Mouse (Mus musculus): ENCODE measurements at regions not wholly inside any gene's neighbourhood (a gene's known extent, or its start where the extent isn't known, plus 50 kb on each side); places are given as distances from the start of the nearest gene placed in this dataset.
"Not testable (repeated sequence)": the region's sequence is repeated elsewhere in the genome, so short reads cannot be mapped to it uniquely, and the experiment has no call there.

GRCm38 (mm10) chr17:27290311-27290710 is 86.0 kb upstream of the Lemd2 start:
- no peak for DNase-seq (ENCODE audit: extremely low spot score in 1 of 2, low spot score in 1 of 2)

GRCm38 (mm10) chr17:27289804-27290203 is 85.5 kb upstream of the Lemd2 start:
- DNase-seq (ENCODE audit: extremely low spot score in 1 of 2, low spot score in 1 of 2): not testable (repeated sequence)

GRCm38 (mm10) chr17:27287986-27288385 is 83.7 kb upstream of the Lemd2 start:
- not testable (repeated sequence) for DNase-seq (ENCODE audit: extremely low spot score in 1 of 2, low spot score in 1 of 2)

GRCm38 (mm10) chr17:27281241-27281640 is 77.0 kb upstream of the Lemd2 start:
- DNase-seq (ENCODE audit: extremely low spot score in 1 of 2, low spot score in 1 of 2): no peak

GRCm38 (mm10) chr17:27279491-27280288 is 75.4 kb upstream of the Lemd2 start:
- DNase-seq (ENCODE audit: extremely low spot score in 1 of 2, low spot score in 1 of 2): not testable (repeated sequence)

- not testable (repeated sequence) for DNase-seq (ENCODE audit: extremely low spot score in 1 of 2, low spot score in 1 of 2)
Measured at GRCm38 (mm10) chr17:27277786-27278185, 73.5 kb upstream of the Lemd2 start.

GRCm38 (mm10) chr17:27271756-27272155 is 67.5 kb upstream of the Lemd2 start:
- DNase-seq (ENCODE audit: extremely low spot score in 1 of 2, low spot score in 1 of 2): not testable (repeated sequence)

GRCm38 (mm10) chr17:27270776-27271175 is 66.5 kb upstream of the Lemd2 start:
- not testable (repeated sequence) for DNase-seq (ENCODE audit: extremely low spot score in 1 of 2, low spot score in 1 of 2)

- not testable (repeated sequence) for DNase-seq (ENCODE audit: extremely low spot score in 1 of 2, low spot score in 1 of 2)
Measured at GRCm38 (mm10) chr17:27264607-27265006, 60.3 kb upstream of the Lemd2 start.

GRCm38 (mm10) chr17:27262607-27263006 is 58.3 kb upstream of the Lemd2 start:
- DNase-seq (ENCODE audit: extremely low spot score in 1 of 2, low spot score in 1 of 2): no peak

- no peak for DNase-seq (ENCODE audit: extremely low spot score in 1 of 2, low spot score in 1 of 2)
Measured at GRCm38 (mm10) chr17:27261981-27262380, 57.7 kb upstream of the Lemd2 start.

GRCm38 (mm10) chr17:27261251-27261650 is 57.0 kb upstream of the Lemd2 start:
- DNase-seq (ENCODE audit: extremely low spot score in 1 of 2, low spot score in 1 of 2): no peak

- DNase-seq (ENCODE audit: extremely low spot score in 1 of 2, low spot score in 1 of 2): no peak
Measured at GRCm38 (mm10) chr17:27260116-27260515, 55.8 kb upstream of the Lemd2 start.

GRCm38 (mm10) chr17:27257345-27257744 is 53.1 kb upstream of the Lemd2 start:
- no peak for DNase-seq (ENCODE audit: extremely low spot score in 1 of 2, low spot score in 1 of 2)

- DNase-seq (ENCODE audit: extremely low spot score in 1 of 2, low spot score in 1 of 2): no peak
Measured at GRCm38 (mm10) chr17:27255804-27256203, 51.5 kb upstream of the Lemd2 start.

Data from frontal cortex, adult 2 months (tissue).